Mouse (Mus musculus) heart, embryonic 13.5 days (tissue): ENCODE measurements at regions not wholly inside any gene's neighbourhood (a gene's known extent, or its start where the extent isn't known, plus 50 kb on each side); places are given as distances from the start of the nearest gene placed in this dataset.

ENCODE experiments used
- ATAC-seq: fragments of 200-750 bp; cut with Nextera tagmentation; 2 replicates; pipeline ENCODE4 v1.8.0; 2017; ENCODE audit warnings: moderate TSS enrichment; ENCODE audit not compliant: insufficient number of reproducible peaks, low FRiP score, low TSS enrichment; ENCODE audit errors: extremely low read depth
- H3K27ac ChIP-seq: fragments of 300-500 bp; sonication (generic); replicated peaks from 2 replicates; pipeline ENCODE4 v1.5.1; 2015; ENCODE audit warnings: moderate library complexity, mild to moderate bottlenecking, inconsistent platforms
- H3K27me3 ChIP-seq: fragments of 300-500 bp; sonication (generic); replicated peaks from 2 replicates; pipeline ENCODE4 v1.6.1; 2015; ENCODE audit warnings: mild to moderate bottlenecking, inconsistent platforms
- H3K36me3 ChIP-seq: fragments of 300-500 bp; sonication (generic); 2 replicates; pipeline ENCODE4 v1.6.1; 2015; ENCODE audit warnings: mild to moderate bottlenecking, inconsistent platforms
- H3K4me1 ChIP-seq: fragments of 300-500 bp; sonication (generic); 2 replicates; pipeline ENCODE4 v1.6.1; 2015; ENCODE audit warnings: inconsistent platforms
- H3K4me2 ChIP-seq: fragments of 300-500 bp; sonication (generic); 2 replicates; pipeline ENCODE4 v1.6.1; 2015; ENCODE audit warnings: inconsistent platforms, mild to moderate bottlenecking, moderate library complexity
- H3K4me3 ChIP-seq: fragments of 300-500 bp; sonication (generic); 2 replicates; pipeline ENCODE4 v1.5.1; 2015; ENCODE audit warnings: moderate library complexity, mild to moderate bottlenecking, inconsistent platforms
- H3K9ac ChIP-seq: fragments of 300-500 bp; sonication (generic); 2 replicates; pipeline ENCODE4 v1.6.1; 2015; ENCODE audit warnings: inconsistent platforms, mild to moderate bottlenecking, moderate library complexity
- H3K9me3 ChIP-seq: fragments of 300-500 bp; sonication (generic); 2 replicates; pipeline ENCODE4 v1.6.1; 2016; ENCODE audit warnings: inconsistent platforms
- WGBS: fragments of 180-500 bp; shearing (Covaris S2); methylation state at CpG from one replicate; pipeline ENCODE4 v1.1.7; 2015; ENCODE audit warnings: mixed read lengths; 5-methylcytosine and 5-hydroxymethylcytosine counted together

- H3K27me3 ChIP-seq: no peaks in the 10 kb centered on the region
- H3K4me1 ChIP-seq: 0 out of 2 replicates have a peak, but pooled peaks cover 4% of the 10 kb centered on the region
- H3K27ac ChIP-seq: no peak overlapping the region
- no peaks in the 10 kb centered on the region for H3K36me3 ChIP-seq
- no peak overlapping the region for H3K4me3 ChIP-seq
- ATAC-seq: no peak
- H3K9ac ChIP-seq: no peak overlapping the region
- no peaks in the 10 kb centered on the region for H3K9me3 ChIP-seq
- WGBS: 71% methylated on average over 7 of the region's 7 CpGs
- no peak overlapping the region for H3K4me2 ChIP-seq
Observed at GRCm38 (mm10) chr5:77530376-77530775, 122.5 kb upstream of the Igfbp7 start.

GRCm38 (mm10) chr5:77517252-77517651 is 109.4 kb upstream of the Igfbp7 start:
- Histone ChIP-seq H3K4me3 (no peak overlapping the region), H3K36me3 (no peaks in the 10 kb centered on the region), H3K9me3 (no peaks in the 10 kb centered on the region), H3K27ac (no peak overlapping the region), H3K27me3 (no peaks in the 10 kb centered on the region), H3K9ac (no peak overlapping the region), H3K4me1 (peaks cover 32% of the 10 kb centered on the region), H3K4me2 (no peak overlapping the region)
- WGBS: 73% methylated on average over 4 of the region's 4 CpGs
- no peak for ATAC-seq

- WGBS: 40% methylated on average over 7 of the region's 7 CpGs
- no peak overlapping the region for H3K4me3 ChIP-seq
- no peak overlapping the region for H3K9ac ChIP-seq
- no peak overlapping the region for H3K27ac ChIP-seq
- H3K4me1 ChIP-seq: peaks cover 32% of the 10 kb centered on the region
- ATAC-seq: no peak
- no peaks in the 10 kb centered on the region for H3K27me3 ChIP-seq
- H3K9me3 ChIP-seq: no peaks in the 10 kb centered on the region
- no peaks in the 10 kb centered on the region for H3K36me3 ChIP-seq
- no peak overlapping the region for H3K4me2 ChIP-seq
Observed at GRCm38 (mm10) chr5:77515448-77515847, 107.6 kb upstream of the Igfbp7 start.

GRCm38 (mm10) chr5:77502684-77503083 is 94.8 kb upstream of the Igfbp7 start:
- no peak overlapping the region for H3K4me2 ChIP-seq
- no peaks in the 10 kb centered on the region for H3K9me3 ChIP-seq
- H3K9ac ChIP-seq: no peak overlapping the region
- no peaks in the 10 kb centered on the region for H3K36me3 ChIP-seq
- H3K27ac ChIP-seq: no peak overlapping the region
- H3K4me3 ChIP-seq: no peak overlapping the region
- 34% methylated on average over 5 of the region's 5 CpGs for WGBS
- H3K4me1 ChIP-seq: no peaks in the 10 kb centered on the region
- ATAC-seq: no peak
- no peaks in the 10 kb centered on the region for H3K27me3 ChIP-seq

- Histone ChIP-seq H3K27me3 (no peaks in the 10 kb centered on the region), H3K27ac (no peak overlapping the region), H3K4me2 (no peak overlapping the region), H3K9ac (no peak overlapping the region), H3K4me3 (no peak overlapping the region), H3K4me1 (no peaks in the 10 kb centered on the region), H3K9me3 (no peaks in the 10 kb centered on the region), H3K36me3 (no peaks in the 10 kb centered on the region)
- ATAC-seq: no peak
- WGBS: 39% methylated on average over 5 of the region's 5 CpGs
Observed at GRCm38 (mm10) chr5:77499949-77500460, 92.2 kb upstream of the Igfbp7 start.

- H3K9ac ChIP-seq: no peak overlapping the region
- H3K9me3 ChIP-seq: no peaks in the 10 kb centered on the region
- no peak overlapping the region for H3K27ac ChIP-seq
- no peaks in the 10 kb centered on the region for H3K36me3 ChIP-seq
- ATAC-seq: no peak
- no peaks in the 10 kb centered on the region for H3K4me1 ChIP-seq
- no peak overlapping the region for H3K4me3 ChIP-seq
- H3K4me2 ChIP-seq: no peak overlapping the region
- 60% methylated on average over 1 of the region's 1 CpGs for WGBS
- no peaks in the 10 kb centered on the region for H3K27me3 ChIP-seq
Observed at GRCm38 (mm10) chr5:77494601-77495000, 86.8 kb upstream of the Igfbp7 start.

GRCm38 (mm10) chr5:77488969-77489368 is 81.1 kb upstream of the Igfbp7 start:
- H3K27me3 ChIP-seq: no peaks in the 10 kb centered on the region
- H3K9me3 ChIP-seq: no peaks in the 10 kb centered on the region
- WGBS: 73% methylated on average over 5 of the region's 5 CpGs
- H3K4me2 ChIP-seq: no peak overlapping the region
- ATAC-seq: no peak
- H3K4me3 ChIP-seq: no peak overlapping the region
- peaks cover 27% of the 10 kb centered on the region for H3K4me1 ChIP-seq
- H3K27ac ChIP-seq: no peak overlapping the region
- H3K9ac ChIP-seq: no peak overlapping the region
- H3K36me3 ChIP-seq: no peaks in the 10 kb centered on the region

- no peaks in the 10 kb centered on the region for H3K9me3 ChIP-seq
- peak overlapping the region; percentile 8 for H3K27ac ChIP-seq
- peak overlapping the region; percentile 33 for H3K4me3 ChIP-seq
- H3K36me3 ChIP-seq: no peaks in the 10 kb centered on the region
- H3K4me2 ChIP-seq: peak overlapping the region; percentile 63
- 20% methylated on average over 19 of the region's 19 CpGs for whole genome bisulfite sequencing
- peak overlapping the region; percentile 62 for H3K9ac ChIP-seq
- peaks cover 27% of the 10 kb centered on the region for H3K4me1 ChIP-seq
- H3K27me3 ChIP-seq: no peaks in the 10 kb centered on the region
- ATAC-seq: no peak
Observed at GRCm38 (mm10) chr5:77487837-77488827, 80.3 kb upstream of the Igfbp7 start.

GRCm38 (mm10) chr5:77483053-77483717 is 75.3 kb upstream of the Igfbp7 start:
- Histone ChIP-seq H3K4me1 (peaks cover 24% of the 10 kb centered on the region), H3K9me3 (no peaks in the 10 kb centered on the region), H3K27me3 (no peaks in the 10 kb centered on the region), H3K36me3 (no peaks in the 10 kb centered on the region), H3K27ac (no peak overlapping the region), H3K4me3 (no peak overlapping the region), H3K9ac (no peak overlapping the region), H3K4me2 (no peak overlapping the region)
- ATAC-seq: no peak
- 81% methylated on average over 9 of the region's 9 CpGs for WGBS

- Histone ChIP-seq H3K4me3 (no peak overlapping the region), H3K4me1 (peaks cover 10% of the 10 kb centered on the region; the same call in 1 of the 2 replicates), H3K9ac (no peak overlapping the region), H3K36me3 (no peaks in the 10 kb centered on the region), H3K9me3 (no peaks in the 10 kb centered on the region), H3K27ac (no peak overlapping the region), H3K27me3 (no peaks in the 10 kb centered on the region), H3K4me2 (no peak overlapping the region)
- WGBS: 45% methylated on average over 1 of the region's 1 CpGs
- no peak for ATAC-seq
Observed at GRCm38 (mm10) chr5:77481811-77482210, 74.0 kb upstream of the Igfbp7 start.

- H3K27me3 ChIP-seq: no peaks in the 10 kb centered on the region
- H3K4me3 ChIP-seq: no peak overlapping the region
- H3K27ac ChIP-seq: no peak overlapping the region
- H3K9ac ChIP-seq: no peak overlapping the region
- no peak overlapping the region for H3K4me2 ChIP-seq
- ATAC-seq: no peak
- WGBS: 71% methylated on average over 9 of the region's 9 CpGs
- no peaks in the 10 kb centered on the region for H3K36me3 ChIP-seq
- no peaks in the 10 kb centered on the region for H3K4me1 ChIP-seq
- no peaks in the 10 kb centered on the region for H3K9me3 ChIP-seq
Observed at GRCm38 (mm10) chr5:77477794-77478193, 70.0 kb upstream of the Igfbp7 start.
